ENCODE assay signal across 8 mouse cellular contexts in the genomic region with DNA sequence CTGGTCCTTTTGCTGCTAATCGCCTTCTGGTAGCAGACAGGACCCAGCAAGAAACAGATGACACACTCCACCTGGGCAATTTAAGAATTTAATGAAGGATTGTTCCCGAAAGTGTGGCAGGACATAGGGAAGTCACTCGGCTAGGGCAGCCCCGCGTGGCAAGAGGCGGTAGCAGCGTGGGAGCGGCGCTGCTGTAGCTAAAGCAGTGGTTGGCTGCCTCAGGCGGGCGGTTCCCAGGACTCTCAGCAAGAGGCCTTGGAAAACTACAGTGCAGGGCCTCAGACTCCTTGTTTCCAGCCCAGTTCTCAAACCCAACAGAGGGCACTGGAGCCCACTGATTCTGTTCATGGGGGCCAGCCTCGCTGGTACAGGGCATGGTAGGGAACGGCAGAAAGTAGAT.
DNase-seq lines count a peak whose midpoint lies in the region; ATAC-seq lines count a peak whose summit lies in the region.

No protein-coding gene starts in this region.

- peak overlapping the region; percentile 33 for H3K4me2 ChIP-seq in embryonic facial prominence, embryonic 15.5 days (replicated peaks)
- H3K4me2 ChIP-seq in hindbrain, embryonic 13.5 days = peak overlapping the region; percentile 30
- H3K4me2 ChIP-seq in limb, embryonic 15.5 days = peak overlapping the region; percentile 38
- H3K4me2 ChIP-seq in neural tube, embryonic 12.5 days (replicated peaks) = peak overlapping the region; percentile 40

- H3K4me3 ChIP-seq in embryonic facial prominence, embryonic 15.5 days (replicated peaks) = peak overlapping the region; percentile 11
- no peak overlapping the region for H3K4me3 ChIP-seq in hindbrain, embryonic 13.5 days
- H3K4me3 ChIP-seq in limb, embryonic 15.5 days = peak overlapping the region; percentile 15; the same call in 1 of the 2 replicates
- no peak overlapping the region for H3K4me3 ChIP-seq in neural tube, embryonic 12.5 days

- DNase-seq in cerebellum, postnatal 14 days = peak; percentile 11 to 27
- no peak for DNase-seq in cerebellum, adult 8-10 months
- no peak for DNase-seq in spleen, postnatal 14 days (ENCODE audit: low spot score in 2 of 2)
- no peak for DNase-seq in T-cell, adult 2 months (ENCODE audit: low spot score)

- no peak overlapping the region for H3K9ac ChIP-seq in embryonic facial prominence, embryonic 15.5 days
- no peak overlapping the region for H3K9ac ChIP-seq in hindbrain, embryonic 13.5 days
- H3K9ac ChIP-seq in limb, embryonic 15.5 days = no peak overlapping the region
- no peak overlapping the region for H3K9ac ChIP-seq in neural tube, embryonic 12.5 days

- H3K36me3 ChIP-seq in embryonic facial prominence, embryonic 15.5 days = no peaks in the 10 kb centered on the region
- no peaks in the 10 kb centered on the region for H3K36me3 ChIP-seq in hindbrain, embryonic 13.5 days
- no peaks in the 10 kb centered on the region for H3K36me3 ChIP-seq in limb, embryonic 15.5 days
- H3K36me3 ChIP-seq in neural tube, embryonic 12.5 days = no peaks in the 10 kb centered on the region

- no peak overlapping the region for H3K27ac ChIP-seq in embryonic facial prominence, embryonic 15.5 days (replicated peaks)
- H3K27ac ChIP-seq in hindbrain, embryonic 13.5 days = no peak overlapping the region
- no peak overlapping the region for H3K27ac ChIP-seq in limb, embryonic 15.5 days
- H3K27ac ChIP-seq in neural tube, embryonic 12.5 days = no peak overlapping the region

- H3K9me3 ChIP-seq in embryonic facial prominence, embryonic 15.5 days (replicated peaks) = no peaks in the 10 kb centered on the region
- H3K9me3 ChIP-seq in hindbrain, embryonic 13.5 days = no peaks in the 10 kb centered on the region
- H3K9me3 ChIP-seq in limb, embryonic 15.5 days = no peaks in the 10 kb centered on the region
- no peaks in the 10 kb centered on the region for H3K9me3 ChIP-seq in neural tube, embryonic 12.5 days

- no peaks in the 10 kb centered on the region for H3K27me3 ChIP-seq in embryonic facial prominence, embryonic 15.5 days
- H3K27me3 ChIP-seq in hindbrain, embryonic 13.5 days = 0 out of 2 replicates have a peak, but pooled peaks cover 3% of the 10 kb centered on the region
- H3K27me3 ChIP-seq in limb, embryonic 15.5 days = no peaks in the 10 kb centered on the region
- H3K27me3 ChIP-seq in neural tube, embryonic 12.5 days (replicated peaks) = no peaks in the 10 kb centered on the region

- 0 out of 2 replicates have a peak, but pooled peaks have one; percentile 47 for ATAC-seq in embryonic facial prominence, embryonic 15.5 days (ENCODE audit: insufficient number of reproducible peaks, low FRiP score, low TSS enrichment, low read depth)
- ATAC-seq in hindbrain, embryonic 13.5 days (ENCODE audit: low FRiP score) = 0 out of 2 replicates have a peak, but pooled peaks have one; percentile 39
- ATAC-seq in limb, embryonic 15.5 days (ENCODE audit: insufficient number of reproducible peaks, low FRiP score, low TSS enrichment, low read depth) = no peak
- peak; percentile 37; the same call in 1 of the 2 replicates for ATAC-seq in neural tube, embryonic 12.5 days (ENCODE audit: low FRiP score, low read depth)

- WGBS in embryonic facial prominence, embryonic 15.5 days = 23% methylated on average over 13 of the region's 13 CpGs
- 26% methylated on average over 13 of the region's 13 CpGs for WGBS in hindbrain, embryonic 13.5 days
- WGBS in limb, embryonic 15.5 days = 35% methylated on average over 13 of the region's 13 CpGs
- 29% methylated on average over 13 of the region's 13 CpGs for WGBS in neural tube, embryonic 12.5 days

- H3K4me1 ChIP-seq in embryonic facial prominence, embryonic 15.5 days = no peaks in the 10 kb centered on the region
- peaks cover 3% of the 10 kb centered on the region; the same call in 1 of the 2 replicates for H3K4me1 ChIP-seq in hindbrain, embryonic 13.5 days (replicated peaks)
- H3K4me1 ChIP-seq in limb, embryonic 15.5 days = no peaks in the 10 kb centered on the region
- no peaks in the 10 kb centered on the region for H3K4me1 ChIP-seq in neural tube, embryonic 12.5 days

Comparison
In these comparisons a context has a peak if more than half of its experiments do, and no peak if none do; other contexts are left out.
1. DNase-seq: peak in cerebellum, postnatal 14 days (2 of 2); none in cerebellum, adult 8-10 months (single experiment), spleen, postnatal 14 days (0 of 2) and T-cell, adult 2 months (single experiment).
2. H3K4me3 ChIP-seq: peak in embryonic facial prominence, embryonic 15.5 days (single experiment) and limb, embryonic 15.5 days (single experiment); none in hindbrain, embryonic 13.5 days (single experiment) and neural tube, embryonic 12.5 days (single experiment).
3. Peak in every context shown above with its lines, with median percentiles within 50 percentile points of each other: H3K4me2 ChIP-seq.